Mouse (Mus musculus): Measurements from ENCODE around the gene Cyp2u1.
"Not testable (repeated sequence)": the region's sequence is repeated elsewhere in the genome, so short reads cannot be mapped to it uniquely, and the experiment has no call there.

Gene Cyp2u1

GRCm38 (mm10) chr3:131302452-131303319, at the start of gene Cyp2u1:
Gene Cyp2u1, minus strand, starts transcription at chr3:131303227.
- DNase-seq: peak; percentile 90 to 92

GRCm38 (mm10) chr3:131350539-131350938, 47.5 kb upstream of the Cyp2u1 start:
- no peak for DNase-seq

GRCm38 (mm10) chr3:131349013-131349412, 46.0 kb upstream of the Cyp2u1 start:
- no peak for DNase-seq

- DNase-seq: no peak
These were observed 45.5 kb upstream of the Cyp2u1 start for GRCm38 (mm10) chr3:131348579-131348950.

GRCm38 (mm10) chr3:131347831-131348578, 45.0 kb upstream of the Cyp2u1 start:
- DNase-seq: no peak

GRCm38 (mm10) chr3:131345903-131346302, 42.9 kb upstream of the Cyp2u1 start:
- no peak for DNase-seq

GRCm38 (mm10) chr3:131343311-131343710, 40.3 kb upstream of the Cyp2u1 start:
- no peak for DNase-seq

GRCm38 (mm10) chr3:131340885-131341284, 37.9 kb upstream of the Cyp2u1 start:
- DNase-seq: no peak

GRCm38 (mm10) chr3:131339280-131339679, 36.3 kb upstream of the Cyp2u1 start:
- no peak for DNase-seq

- not testable (repeated sequence) for DNase-seq
These were observed 34.7 kb upstream of the Cyp2u1 start for GRCm38 (mm10) chr3:131337749-131338148.

- DNase-seq: no peak
These were observed 33.6 kb upstream of the Cyp2u1 start for GRCm38 (mm10) chr3:131336629-131337028.

- no peak for DNase-seq
These were observed 32.1 kb upstream of the Cyp2u1 start for GRCm38 (mm10) chr3:131335117-131335547.

GRCm38 (mm10) chr3:131327189-131327588, 24.2 kb upstream of the Cyp2u1 start:
- no peak for DNase-seq

- no peak for DNase-seq
These were observed 23.6 kb upstream of the Cyp2u1 start for GRCm38 (mm10) chr3:131326637-131327036.

- no peak for DNase-seq
These were observed 19.2 kb upstream of the Cyp2u1 start for GRCm38 (mm10) chr3:131322081-131322815.

GRCm38 (mm10) chr3:131320184-131320583, 17.2 kb upstream of the Cyp2u1 start:
- peak; percentile 81 to 86 for DNase-seq

- DNase-seq: no peak
These were observed 15.2 kb upstream of the Cyp2u1 start for GRCm38 (mm10) chr3:131318211-131318610.

GRCm38 (mm10) chr3:131317126-131317525, 14.1 kb upstream of the Cyp2u1 start:
- no peak for DNase-seq

GRCm38 (mm10) chr3:131315957-131316510, 13.0 kb upstream of the Cyp2u1 start:
- no peak for DNase-seq

GRCm38 (mm10) chr3:131312340-131312739, 9.3 kb upstream of the Cyp2u1 start:
- no peak for DNase-seq

GRCm38 (mm10) chr3:131310572-131310971, 7.5 kb upstream of the Cyp2u1 start:
- no peak for DNase-seq

- DNase-seq: no peak
These were observed 4.8 kb upstream of the Cyp2u1 start for GRCm38 (mm10) chr3:131307811-131308210.

GRCm38 (mm10) chr3:131306255-131306654, 3.2 kb upstream of the Cyp2u1 start:
- no peak for DNase-seq
